Mouse (Mus musculus) intestine, embryonic 16.5 days (tissue): ENCODE data around the gene Cep350. TPM values are rescaled to one million over a fixed set of nuclear protein-coding genes. Genes with fewer than 3 reads are reported as not detected.

Experiments used
- ATAC-seq: fragments of 200-750 bp; cut with Nextera tagmentation; 2 replicates; pipeline ENCODE4 v1.8.0; 2017; ENCODE audit warnings: moderate TSS enrichment, moderate library complexity
- H3K27ac ChIP-seq: fragments of 300-500 bp; sonication (generic); 2 replicates; pipeline ENCODE4 v1.5.1; 2014; ENCODE audit warnings: mild to moderate bottlenecking, low read length
- H3K27me3 ChIP-seq: fragments of 300-500 bp; sonication (generic); replicated peaks from 2 replicates; pipeline ENCODE4 v1.6.1; 2014; ENCODE audit warnings: low read length, control low read depth, mixed read lengths; ENCODE audit not compliant: control insufficient read depth, insufficient read depth
- H3K36me3 ChIP-seq: fragments of 300-500 bp; sonication (generic); 2 replicates; pipeline ENCODE4 v1.6.1; 2014; ENCODE audit warnings: low read length, control low read depth; ENCODE audit not compliant: control insufficient read depth, insufficient read depth
- H3K4me1 ChIP-seq: fragments of 300-500 bp; sonication (generic); 2 replicates; pipeline ENCODE4 v1.6.1; 2014; ENCODE audit warnings: low read length, control low read depth, mixed read lengths; ENCODE audit not compliant: control insufficient read depth, insufficient read depth
- H3K4me2 ChIP-seq: fragments of 300-500 bp; sonication (generic); 2 replicates; pipeline ENCODE4 v1.6.1; 2014; ENCODE audit warnings: low read depth, low read length, control low read depth
- H3K4me3 ChIP-seq: fragments of 300-500 bp; sonication (generic); 2 replicates; pipeline ENCODE4 v1.5.1; 2014; ENCODE audit warnings: mild to moderate bottlenecking, low read length
- H3K9ac ChIP-seq: fragments of 300-500 bp; sonication (generic); 2 replicates; pipeline ENCODE4 v1.6.1; 2014; ENCODE audit warnings: low read depth, low read length
- H3K9me3 ChIP-seq: fragments of 300-500 bp; sonication (generic); 2 replicates; pipeline ENCODE4 v1.6.1; 2016; ENCODE audit warnings: low read length, control low read depth; ENCODE audit not compliant: control insufficient read depth
- WGBS: fragments of 180-500 bp; shearing (Covaris S2); extraction: QIAGEN DNeasy Blood & Tissue Kit; methylation state at CpG from one replicate; pipeline ENCODE4 v1.1.7; 2014; 5-methylcytosine and 5-hydroxymethylcytosine counted together
- polyA plus RNA-seq: library from polyadenylated mRNA; unstranded; fragments of >200 nt; fragmentation: Nextera tagmentation; extraction: Ambion mirVana; gene quantifications from 2 replicates; pipeline ENCODE4 v1.2.1, GENCODE M21; 2015

Cep350 gene
- polyA plus RNA-seq = 7.5 and 9.8 TPM in 2 replicates

GRCm38 (mm10) chr1:155973068-155973718 is at the start of gene Cep350:
Gene Cep350 (minus strand): TSS chr1:155973255.
- H3K4me3 ChIP-seq = peak within 1 kb of the TSS; percentile 98
- peak within 1 kb of the TSS; percentile 95 for H3K27ac ChIP-seq
- peak; percentile 98 for ATAC-seq
- peak within 1 kb of the TSS; percentile 98 for H3K9ac ChIP-seq
- H3K4me2 ChIP-seq = peak within 1 kb of the TSS; percentile 68
- no peaks in the 10 kb centered on the region for H3K9me3 ChIP-seq
- no peaks in the 10 kb centered on the region for H3K36me3 ChIP-seq
- under 1% methylated on average over 40 of the region's 57 CpGs for WGBS
- peaks cover 6% of the 10 kb centered on the region; the same call in 1 of the 2 replicates for H3K4me1 ChIP-seq
- H3K27me3 ChIP-seq = no peaks in the 10 kb centered on the region

- no peak for ATAC-seq
- H3K36me3 ChIP-seq = peaks cover 7% of the 10 kb centered on the region
- no peak overlapping the region for H3K4me3 ChIP-seq
- 96% methylated on average over 1 of the region's 1 CpGs for WGBS
- no peak overlapping the region for H3K27ac ChIP-seq
- H3K4me2 ChIP-seq = no peak overlapping the region
- no peaks in the 10 kb centered on the region for H3K27me3 ChIP-seq
- H3K4me1 ChIP-seq = no peaks in the 10 kb centered on the region
- no peak overlapping the region for H3K9ac ChIP-seq
- no peaks in the 10 kb centered on the region for H3K9me3 ChIP-seq
These were observed 47.3 kb upstream of the Cep350 start for GRCm38 (mm10) chr1:156020402-156020801.

GRCm38 (mm10) chr1:156019800-156020199 is 46.7 kb upstream of the Cep350 start:
- Histone ChIP-seq H3K36me3 (peaks cover 7% of the 10 kb centered on the region), H3K9me3 (no peaks in the 10 kb centered on the region), H3K27ac (no peak overlapping the region), H3K4me3 (no peak overlapping the region), H3K9ac (no peak overlapping the region), H3K27me3 (no peaks in the 10 kb centered on the region), H3K4me1 (no peaks in the 10 kb centered on the region), H3K4me2 (no peak overlapping the region)
- WGBS = 93% methylated on average over 1 of the region's 1 CpGs
- ATAC-seq = no peak

GRCm38 (mm10) chr1:156009003-156009402 is 35.9 kb upstream of the Cep350 start:
- H3K36me3 ChIP-seq = peaks cover 6% of the 10 kb centered on the region; the same call in 1 of the 2 replicates
- H3K9ac ChIP-seq = no peak overlapping the region
- WGBS = 91% methylated on average over 1 of the region's 1 CpGs

GRCm38 (mm10) chr1:156005906-156006305 is 32.9 kb upstream of the Cep350 start:
- peaks cover 7% of the 10 kb centered on the region for H3K4me1 ChIP-seq
- no peaks in the 10 kb centered on the region for H3K27me3 ChIP-seq
- no peak for ATAC-seq
- no peak overlapping the region for H3K4me2 ChIP-seq
- H3K27ac ChIP-seq = no peak overlapping the region
- WGBS = 88% methylated on average over 11 of the region's 11 CpGs
- H3K9me3 ChIP-seq = no peaks in the 10 kb centered on the region
- H3K9ac ChIP-seq = no peak overlapping the region
- no peak overlapping the region for H3K4me3 ChIP-seq
- peaks cover 6% of the 10 kb centered on the region for H3K36me3 ChIP-seq

More at GRCm38 (mm10) chr1:156009003-156009402, 35.9 kb upstream of the Cep350 start:
- H3K4me2 ChIP-seq = no peak overlapping the region
- no peak overlapping the region for H3K4me3 ChIP-seq
- no peaks in the 10 kb centered on the region for H3K27me3 ChIP-seq
- no peaks in the 10 kb centered on the region for H3K9me3 ChIP-seq
- H3K27ac ChIP-seq = no peak overlapping the region
- ATAC-seq = no peak
- no peaks in the 10 kb centered on the region; the same call in 1 of the 2 replicates for H3K4me1 ChIP-seq

- WGBS = 85% methylated on average over 7 of the region's 7 CpGs
- no peak overlapping the region for H3K27ac ChIP-seq
- H3K4me1 ChIP-seq = peaks cover 7% of the 10 kb centered on the region
These were observed 30.3 kb upstream of the Cep350 start for GRCm38 (mm10) chr1:156003201-156003935.

GRCm38 (mm10) chr1:156002366-156002765 is 29.3 kb upstream of the Cep350 start:
- peak; percentile 62 for ATAC-seq
- 77% methylated on average over 8 of the region's 8 CpGs for WGBS
- H3K9me3 ChIP-seq = no peaks in the 10 kb centered on the region

More at GRCm38 (mm10) chr1:156003201-156003935, 30.3 kb upstream of the Cep350 start:
- peak; percentile 74 for ATAC-seq
- H3K9me3 ChIP-seq = no peaks in the 10 kb centered on the region
- no peak overlapping the region for H3K4me2 ChIP-seq
- no peaks in the 10 kb centered on the region for H3K27me3 ChIP-seq
- no peak overlapping the region for H3K4me3 ChIP-seq
- peaks cover 6% of the 10 kb centered on the region for H3K36me3 ChIP-seq
- H3K9ac ChIP-seq = no peak overlapping the region

GRCm38 (mm10) chr1:155995612-155996011 is 22.6 kb upstream of the Cep350 start:
- Histone ChIP-seq H3K4me1 (no peaks in the 10 kb centered on the region), H3K36me3 (no peaks in the 10 kb centered on the region), H3K4me2 (no peak overlapping the region), H3K9ac (no peak overlapping the region), H3K9me3 (no peaks in the 10 kb centered on the region), H3K27ac (peak overlapping the region; percentile 74; the same call in 1 of the 2 replicates), H3K27me3 (no peaks in the 10 kb centered on the region), H3K4me3 (no peak overlapping the region)
- peak; percentile 87 for ATAC-seq
- WGBS = 32% methylated on average over 2 of the region's 2 CpGs

More at GRCm38 (mm10) chr1:156002366-156002765, 29.3 kb upstream of the Cep350 start:
- H3K4me2 ChIP-seq = no peak overlapping the region
- H3K27me3 ChIP-seq = no peaks in the 10 kb centered on the region
- H3K9ac ChIP-seq = no peak overlapping the region
- H3K4me3 ChIP-seq = no peak overlapping the region
- H3K4me1 ChIP-seq = peaks cover 7% of the 10 kb centered on the region
- peak overlapping the region; percentile 7; the same call in 1 of the 2 replicates for H3K27ac ChIP-seq
- peaks cover 5% of the 10 kb centered on the region; the same call in 1 of the 2 replicates for H3K36me3 ChIP-seq

- Histone ChIP-seq H3K4me1 (peaks cover 5% of the 10 kb centered on the region; the same call in 1 of the 2 replicates), H3K4me2 (no peak overlapping the region), H3K9ac (no peak overlapping the region), H3K27ac (no peak overlapping the region), H3K4me3 (no peak overlapping the region), H3K27me3 (no peaks in the 10 kb centered on the region), H3K9me3 (no peaks in the 10 kb centered on the region), H3K36me3 (no peaks in the 10 kb centered on the region)
- WGBS = 51% methylated on average over 2 of the region's 2 CpGs
- peak; percentile 49 for ATAC-seq
These were observed 21.5 kb upstream of the Cep350 start for GRCm38 (mm10) chr1:155994524-155994923.
